Mouse (Mus musculus) right cerebral cortex, postnatal 14 days (tissue): Measurements from ENCODE around the gene Xndc1.

Source experiments
- DNase-seq: peaks from one replicate; pipeline ENCODE4 v3.0.0; 2022

The Xndc1 gene

GRCm38 (mm10) chr7:102082816-102083215, 17.5 kb downstream of the Xndc1 start, which contains the start of gene Trpc2:
Gene Trpc2, plus strand, starts transcription at chr7:102083116.
- DNase-seq: no peak

- DNase-seq: no peak
These were observed 18.9 kb downstream of the Xndc1 start for GRCm38 (mm10) chr7:102084041-102084696.

- DNase-seq: no peak
These were observed 22.0 kb downstream of the Xndc1 start for GRCm38 (mm10) chr7:102087336-102087735.

- no peak for DNase-seq
These were observed 34.7 kb downstream of the Xndc1 start for GRCm38 (mm10) chr7:102099760-102100661.

- no peak for DNase-seq
These were observed 35.6 kb downstream of the Xndc1 start for GRCm38 (mm10) chr7:102100868-102101267.

- no peak for DNase-seq
These were observed 36.2 kb downstream of the Xndc1 start, which contains the start of gene Art1 for GRCm38 (mm10) chr7:102101487-102101886. Gene Art1, plus strand, starts transcription at chr7:102101743.

- DNase-seq: no peak
These were observed 36.9 kb downstream of the Xndc1 start for GRCm38 (mm10) chr7:102102241-102102640.

GRCm38 (mm10) chr7:102102696-102103095, 37.4 kb downstream of the Xndc1 start:
- DNase-seq: no peak

- DNase-seq: no peak
These were observed 38.2 kb downstream of the Xndc1 start for GRCm38 (mm10) chr7:102103555-102103954.

- DNase-seq: no peak
These were observed 38.8 kb downstream of the Xndc1 start for GRCm38 (mm10) chr7:102104126-102104525.

- no peak for DNase-seq
These were observed 41.4 kb downstream of the Xndc1 start for GRCm38 (mm10) chr7:102106700-102107141.

GRCm38 (mm10) chr7:102108206-102108605, 42.9 kb downstream of the Xndc1 start:
- no peak for DNase-seq

- DNase-seq: no peak
These were observed 43.9 kb downstream of the Xndc1 start, which contains the start of gene Art5 for GRCm38 (mm10) chr7:102109171-102109570. Gene Art5, minus strand, starts transcription at chr7:102109489.

GRCm38 (mm10) chr7:102109746-102110145, 44.4 kb downstream of the Xndc1 start:
- no peak for DNase-seq

GRCm38 (mm10) chr7:102113151-102113729, 47.9 kb downstream of the Xndc1 start:
- no peak for DNase-seq

GRCm38 (mm10) chr7:102116579-102117331, 51.4 kb downstream of the Xndc1 start, which contains the start of gene Chrna10:
Gene Chrna10, minus strand, starts transcription at chr7:102116828.
- no peak for DNase-seq

GRCm38 (mm10) chr7:102117382-102117781, 52.1 kb downstream of the Xndc1 start:
- DNase-seq: no peak

- no peak for DNase-seq
These were observed 55.0 kb downstream of the Xndc1 start for GRCm38 (mm10) chr7:102120326-102120725.

GRCm38 (mm10) chr7:102132395-102132794, 67.1 kb downstream of the Xndc1 start:
- DNase-seq: no peak
